Mouse (Mus musculus): ENCODE results near the gene Bbs9. TPM values are rescaled to one million over a fixed set of nuclear protein-coding genes. Genes with fewer than 3 reads are reported as not detected.

The Bbs9 gene
- polyA plus RNA-seq, 1 experiment = 2.3 TPM

DNA sequence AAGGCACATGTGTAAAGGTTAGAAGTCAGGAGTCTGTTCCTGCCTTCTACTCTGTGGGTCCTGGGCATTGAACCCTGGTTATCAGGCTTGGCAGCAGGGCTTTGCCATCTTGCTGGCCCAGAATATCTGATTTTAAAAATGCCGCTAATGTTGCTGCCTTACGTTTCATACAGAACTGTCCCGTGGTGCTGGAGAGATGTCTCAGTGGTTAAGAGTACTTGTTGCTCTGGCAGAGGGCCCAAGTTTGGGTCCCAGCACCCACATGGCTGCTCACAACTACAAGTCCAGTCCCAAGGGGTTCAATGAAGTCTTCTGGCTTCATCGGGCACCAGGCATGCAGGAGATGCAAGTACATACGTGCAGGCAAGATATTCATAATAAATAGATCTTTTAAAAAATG is 9.3 kb upstream of the Bbs9 start:
- no peaks in the 10 kb centered on the region for H3K9me3 ChIP-seq
- no peaks in the 10 kb centered on the region for H3K27me3 ChIP-seq (replicated peaks)
- H3K36me3 ChIP-seq (replicated peaks; ENCODE audit: low read length) = peaks cover 46% of the 10 kb centered on the region
- H3K4me3 ChIP-seq (replicated peaks) = no peak overlapping the region
- H3K4me1 ChIP-seq = peaks cover 14% of the 10 kb centered on the region; the same call in 1 of the 2 replicates
- no peak for TF ChIP-seq GATA1 (IDR thresholded peaks at IDR 0.05; ENCODE audit: borderline replicate concordance, low read length)
- TF ChIP-seq FLI1 (IDR thresholded peaks at IDR 0.05; ENCODE audit: low read length) = no peak

DNA sequence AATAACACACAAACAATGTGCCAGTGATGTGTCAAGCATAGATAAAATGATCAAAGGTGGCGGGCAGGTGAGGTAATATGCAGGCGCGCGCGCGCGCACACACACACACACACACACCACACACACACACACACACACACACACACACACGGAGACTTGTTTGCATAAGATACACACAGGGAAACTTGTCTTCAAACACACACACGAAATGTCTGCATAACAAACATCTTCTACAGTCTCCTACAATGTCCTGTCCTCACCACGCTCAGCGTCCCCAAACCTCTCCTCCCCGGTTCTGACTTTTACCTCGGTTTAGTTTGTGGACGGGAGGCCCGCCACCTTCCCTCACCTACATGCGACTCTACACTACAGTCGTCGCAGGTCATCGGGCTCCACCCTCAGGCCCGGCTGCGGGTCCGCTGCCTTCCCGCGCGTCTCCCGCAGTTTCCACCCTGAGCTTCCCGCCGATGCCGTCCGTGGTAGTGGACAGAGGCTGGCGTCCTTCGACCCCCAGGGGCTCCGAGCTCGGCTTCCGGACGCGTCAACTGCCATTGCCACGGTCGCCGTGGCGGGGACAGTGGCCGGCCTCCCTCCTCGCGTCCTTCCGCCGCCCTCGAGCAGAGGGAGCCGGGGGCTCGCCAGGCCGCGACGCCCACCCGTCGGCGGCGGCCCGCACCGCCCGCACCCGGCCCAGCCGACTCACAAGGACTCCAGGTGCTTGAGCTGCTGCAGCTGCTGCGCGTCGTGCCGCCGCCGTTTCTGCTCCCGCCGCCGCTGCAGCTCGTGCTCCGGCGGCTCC is 7.9 kb upstream of the Bbs9 start:
- no peaks in the 10 kb centered on the region for H3K27me3 ChIP-seq (replicated peaks)
- peaks cover 14% of the 10 kb centered on the region; the same call in 1 of the 2 replicates for H3K4me1 ChIP-seq
- H3K9me3 ChIP-seq = no peaks in the 10 kb centered on the region
- H3K4me3 ChIP-seq (replicated peaks) = peak overlapping the region; percentile 99
- TF ChIP-seq FLI1 (IDR thresholded peaks at IDR 0.05; ENCODE audit: low read length) (no peak), GATA1 (IDR thresholded peaks at IDR 0.05; ENCODE audit: borderline replicate concordance, low read length) (no peak)
- peaks cover 32% of the 10 kb centered on the region for H3K36me3 ChIP-seq (replicated peaks; ENCODE audit: low read length)

DNA sequence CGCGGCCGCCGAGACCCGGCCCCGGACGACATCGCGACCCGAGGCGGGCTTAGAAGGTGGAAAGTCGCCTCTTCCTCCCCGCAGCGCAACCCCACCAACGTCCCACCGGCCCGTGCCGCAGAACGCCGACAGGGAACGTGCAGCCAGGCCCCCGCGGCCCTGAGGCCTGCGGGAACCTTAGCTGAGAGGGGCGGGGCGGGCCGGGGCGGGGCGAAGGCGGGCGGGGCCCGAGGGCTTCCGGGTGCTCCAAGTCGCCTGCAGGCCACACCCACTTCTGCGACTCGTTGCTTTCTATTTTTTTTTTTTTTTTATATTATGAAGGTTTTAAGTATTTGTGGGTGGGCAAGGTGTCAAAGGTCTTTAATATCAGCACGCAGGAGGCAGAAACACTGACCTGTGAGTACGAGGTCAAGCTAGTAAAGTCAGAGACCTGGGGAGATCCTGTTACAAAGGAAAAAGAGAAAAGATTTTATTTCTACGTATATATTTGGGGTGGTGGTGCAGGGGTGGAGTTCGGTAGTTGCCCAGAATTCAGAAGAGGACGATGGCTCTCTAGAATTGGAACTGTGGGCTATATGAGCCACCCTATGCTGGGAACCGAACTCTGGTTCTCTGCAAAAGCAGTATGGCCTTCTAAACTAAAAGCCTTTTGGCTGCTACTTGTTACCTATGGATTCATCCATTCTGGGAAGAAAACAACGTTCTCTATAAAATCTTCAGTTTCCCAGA is 7.2 kb upstream of the Bbs9 start:
- no peaks in the 10 kb centered on the region for H3K27me3 ChIP-seq (replicated peaks)
- H3K9me3 ChIP-seq = no peaks in the 10 kb centered on the region
- peak overlapping the region; percentile 99 for H3K4me3 ChIP-seq (replicated peaks)
- H3K36me3 ChIP-seq (replicated peaks; ENCODE audit: low read length) = peaks cover 26% of the 10 kb centered on the region
- TF ChIP-seq GATA1 (IDR thresholded peaks at IDR 0.05; ENCODE audit: borderline replicate concordance, low read length) (no peak), FLI1 (IDR thresholded peaks at IDR 0.05; ENCODE audit: low read length) (no peak)
- peaks cover 14% of the 10 kb centered on the region; the same call in 1 of the 2 replicates for H3K4me1 ChIP-seq

DNA sequence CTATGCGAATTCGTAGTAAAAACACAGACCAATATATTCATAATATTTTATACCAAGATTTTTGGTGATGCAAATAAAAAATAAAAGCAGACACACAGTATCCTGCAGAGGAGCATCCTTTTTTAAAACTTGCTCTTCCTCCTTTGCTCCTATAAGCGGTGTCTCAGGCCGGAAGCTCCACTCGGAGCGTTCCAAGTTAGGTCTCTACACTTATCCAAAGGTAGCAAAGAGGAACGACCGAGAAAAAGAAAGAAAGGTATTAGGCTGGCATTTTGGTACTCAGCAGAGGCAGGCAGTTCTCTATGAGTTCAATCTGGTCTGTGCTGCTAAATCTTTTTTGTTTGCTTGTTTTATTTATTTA is 6.6 kb upstream of the Bbs9 start:
- Histone ChIP-seq H3K9me3 (no peaks in the 10 kb centered on the region), H3K4me3 (replicated peaks) (no peak overlapping the region), H3K4me1 (peaks cover 14% of the 10 kb centered on the region; the same call in 1 of the 2 replicates), H3K27me3 (replicated peaks) (no peaks in the 10 kb centered on the region), H3K36me3 (replicated peaks; ENCODE audit: low read length) (peaks cover 21% of the 10 kb centered on the region)
- no peak for TF ChIP-seq FLI1 (IDR thresholded peaks at IDR 0.05; ENCODE audit: low read length)
- TF ChIP-seq GATA1 (IDR thresholded peaks at IDR 0.05; ENCODE audit: borderline replicate concordance, low read length) = no peak

DNA sequence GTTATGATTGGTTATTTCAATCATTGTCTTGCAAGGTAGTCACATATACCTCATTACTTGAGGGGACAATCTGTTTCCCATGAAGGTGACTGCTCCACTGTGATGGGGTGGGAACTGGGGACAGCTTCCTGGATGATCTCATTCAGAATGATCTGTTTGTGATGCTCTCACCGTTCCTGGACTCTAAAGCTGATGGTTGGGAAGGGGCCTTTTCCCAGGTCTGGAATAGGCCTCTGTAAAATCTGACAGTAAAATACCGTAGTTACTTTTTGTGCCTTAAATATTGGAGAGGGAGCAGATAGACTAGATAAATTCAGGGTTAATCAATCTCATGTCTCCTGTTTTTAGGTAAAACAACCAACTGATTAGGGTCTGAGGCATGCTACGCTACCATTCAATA is 5.9 kb upstream of the Bbs9 start, which contains the start of gene Rp9:
Gene Rp9, minus strand, starts transcription at position 101 of the 400 bp plus-strand sequence.
- Histone ChIP-seq H3K4me3 (replicated peaks) (peak within 1 kb of the TSS; percentile 99), H3K9me3 (no peaks in the 10 kb centered on the region), H3K27me3 (replicated peaks) (no peaks in the 10 kb centered on the region), H3K36me3 (replicated peaks; ENCODE audit: low read length) (peaks cover 14% of the 10 kb centered on the region), H3K4me1 (peaks cover 14% of the 10 kb centered on the region; the same call in 1 of the 2 replicates)
- TF ChIP-seq FLI1 (IDR thresholded peaks at IDR 0.05; ENCODE audit: low read length) = no peak
- TF ChIP-seq GATA1 (IDR thresholded peaks at IDR 0.05; ENCODE audit: borderline replicate concordance, low read length) = no peak

DNA sequence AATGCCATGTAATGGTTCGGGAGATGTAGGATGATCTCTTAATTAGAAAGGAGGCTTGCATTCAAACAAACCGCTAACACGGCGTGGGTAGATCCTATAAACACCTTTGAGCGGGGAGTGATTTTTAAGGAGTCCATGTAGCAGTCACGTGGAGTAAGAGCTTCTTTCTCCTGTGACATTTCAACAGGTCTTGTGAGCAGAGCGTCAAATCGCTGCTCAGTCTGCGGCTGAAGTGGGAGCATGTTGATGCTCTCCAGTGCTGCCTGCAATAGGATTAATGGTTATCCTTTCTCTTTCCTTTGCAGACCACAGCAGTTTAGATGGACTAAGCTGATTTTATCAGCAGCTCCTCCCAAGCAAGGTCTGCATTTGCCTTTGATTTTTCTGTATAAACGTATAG is 750 bp downstream of the Bbs9 start:
- peaks cover 21% of the 10 kb centered on the region for H3K4me1 ChIP-seq
- no peaks in the 10 kb centered on the region for H3K36me3 ChIP-seq (replicated peaks; ENCODE audit: low read length)
- H3K4me3 ChIP-seq (replicated peaks) = peak overlapping the region; percentile 93
- no peak for TF ChIP-seq GATA1 (IDR thresholded peaks at IDR 0.05; ENCODE audit: borderline replicate concordance, low read length)
- no peak for TF ChIP-seq FLI1 (IDR thresholded peaks at IDR 0.05; ENCODE audit: low read length)
- no peaks in the 10 kb centered on the region for H3K9me3 ChIP-seq
- no peaks in the 10 kb centered on the region for H3K27me3 ChIP-seq (replicated peaks)

DNA sequence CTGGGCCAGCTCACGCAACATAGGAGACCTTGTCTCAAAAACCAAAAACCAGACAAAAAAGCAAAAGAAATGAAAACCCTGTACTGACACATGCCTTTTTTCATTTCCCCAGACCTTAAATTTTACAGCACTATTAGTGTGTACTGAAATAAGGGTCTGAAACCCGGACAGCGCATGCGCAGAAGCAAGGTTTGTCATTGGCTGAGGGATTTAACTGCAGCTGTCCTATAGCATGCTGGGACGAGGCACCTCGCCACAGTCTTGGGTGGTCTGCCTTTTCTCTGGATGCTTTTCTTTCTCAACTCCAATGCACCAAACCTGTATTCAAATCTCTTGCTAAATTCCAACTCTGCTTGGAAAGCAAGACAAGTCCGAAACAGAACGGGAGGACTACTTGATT is 3.4 kb downstream of the Bbs9 start:
- Histone ChIP-seq H3K27me3 (replicated peaks) (no peaks in the 10 kb centered on the region), H3K4me3 (replicated peaks) (no peak overlapping the region), H3K36me3 (replicated peaks; ENCODE audit: low read length) (peaks cover 4% of the 10 kb centered on the region), H3K9me3 (no peaks in the 10 kb centered on the region), H3K4me1 (peaks cover 23% of the 10 kb centered on the region)
- TF ChIP-seq GATA1 (IDR thresholded peaks at IDR 0.05; ENCODE audit: borderline replicate concordance, low read length) = no peak
- no peak for TF ChIP-seq FLI1 (IDR thresholded peaks at IDR 0.05; ENCODE audit: low read length)

DNA sequence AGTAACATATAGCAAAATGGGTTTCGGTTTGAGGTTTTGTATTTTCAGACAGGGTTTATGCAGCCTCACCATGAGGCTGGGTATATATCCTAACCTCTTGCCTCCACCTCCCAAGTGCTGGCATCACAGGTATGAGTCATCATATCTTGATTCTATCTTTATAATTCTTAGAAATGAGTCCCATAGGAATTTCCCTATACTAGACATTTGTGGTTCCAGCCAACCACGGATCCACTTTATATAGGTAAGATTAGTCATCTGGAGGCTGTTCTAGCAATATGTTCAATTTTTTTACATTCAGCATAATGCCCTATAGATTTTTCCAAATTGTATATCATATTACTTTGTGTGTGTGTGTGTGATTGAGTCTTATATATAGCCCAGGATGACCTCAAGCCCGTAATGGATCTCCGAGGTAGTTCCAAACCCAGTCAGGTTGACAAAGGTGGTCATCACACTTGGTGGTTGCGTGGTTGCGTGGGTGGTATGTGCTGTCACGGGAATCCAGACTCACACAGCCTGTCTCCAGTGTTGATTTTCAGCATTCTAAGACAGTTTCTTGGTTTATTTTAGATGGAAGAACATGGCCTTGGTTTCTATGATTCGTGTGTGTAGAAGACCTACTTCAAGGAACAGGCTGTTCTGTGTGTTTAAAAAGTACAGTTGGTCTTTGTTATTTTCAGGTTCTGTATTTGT is 8.5 kb downstream of the Bbs9 start:
- Histone ChIP-seq H3K4me1 (peaks cover 19% of the 10 kb centered on the region), H3K9me3 (no peaks in the 10 kb centered on the region), H3K36me3 (replicated peaks; ENCODE audit: low read length) (peaks cover 4% of the 10 kb centered on the region), H3K27me3 (replicated peaks) (no peaks in the 10 kb centered on the region), H3K4me3 (replicated peaks) (no peak overlapping the region)
- no peak for TF ChIP-seq FLI1 (IDR thresholded peaks at IDR 0.05; ENCODE audit: low read length)

DNA sequence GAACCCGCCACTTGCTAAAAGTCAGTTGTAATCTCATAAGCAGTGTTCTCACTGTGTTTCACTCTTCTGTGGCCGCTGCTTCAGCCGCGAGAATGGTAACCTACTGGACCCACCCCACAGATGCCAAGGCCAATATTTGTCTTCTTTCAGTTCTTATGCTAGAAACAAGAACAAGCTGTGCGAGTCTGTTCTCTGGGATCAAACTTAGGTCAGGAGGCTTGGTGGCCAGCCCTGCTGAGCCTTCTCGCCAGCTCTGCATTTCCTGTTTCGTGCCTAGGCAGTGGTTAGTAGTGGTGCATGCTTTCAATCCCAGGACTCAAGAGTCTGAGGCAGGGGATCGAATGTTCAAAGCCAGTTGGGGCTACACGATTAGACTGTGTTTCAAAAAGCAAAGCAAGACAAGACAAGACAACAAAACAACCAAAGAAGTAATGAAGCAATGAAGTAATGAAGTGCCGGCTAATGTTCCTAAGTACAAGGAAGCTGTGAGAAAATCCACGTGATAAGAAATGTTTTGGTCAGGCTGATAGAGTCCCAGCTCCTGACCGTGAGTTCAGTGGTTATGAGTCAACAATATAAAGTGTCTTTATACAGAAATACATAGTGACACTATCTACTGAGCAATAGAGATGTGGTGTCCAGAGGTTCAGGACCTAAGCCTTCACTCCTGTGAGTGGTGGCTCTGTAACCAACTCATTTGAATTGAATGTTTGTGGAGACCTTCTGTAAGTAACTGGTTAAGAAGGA is 9.2 kb downstream of the Bbs9 start:
- Histone ChIP-seq H3K27me3 (replicated peaks) (no peaks in the 10 kb centered on the region), H3K36me3 (replicated peaks; ENCODE audit: low read length) (peaks cover 4% of the 10 kb centered on the region), H3K4me3 (replicated peaks) (peak overlapping the region; percentile 18), H3K9me3 (no peaks in the 10 kb centered on the region), H3K4me1 (peaks cover 25% of the 10 kb centered on the region)
- no peak for TF ChIP-seq GATA1 (IDR thresholded peaks at IDR 0.05; ENCODE audit: borderline replicate concordance, low read length)
- TF ChIP-seq FLI1 (IDR thresholded peaks at IDR 0.05; ENCODE audit: low read length) = no peak
